Mouse (Mus musculus) embryonic stem cell, embryonic (primary cell): ENCODE data around the gene Atp2c2.

Experiments
- CTCF ChIA-PET, 4 experiments: fragments of 300-600 bp in 2 of 4; fragments of 350-600 bp in 2 of 4; sonication (Branson Sonifier 250); formaldehyde crosslinking; loops; one replicate each; lab custom pipeline; 2022; ENCODE audit warnings: inconsistent platforms in 2 of 4; lab: Charles Lee
- POLR2A ChIA-PET, 4 experiments: fragments of 300-600 bp in 2 of 4; fragments of 350-600 bp in 2 of 4; sonication (Branson Sonifier 250); formaldehyde crosslinking; loops; one replicate each; lab custom pipeline; 2022; ENCODE audit warnings: antibody characterized with exemption in 4 of 4, inconsistent platforms in 1 of 4; lab: Charles Lee

The Atp2c2 gene

DNA sequence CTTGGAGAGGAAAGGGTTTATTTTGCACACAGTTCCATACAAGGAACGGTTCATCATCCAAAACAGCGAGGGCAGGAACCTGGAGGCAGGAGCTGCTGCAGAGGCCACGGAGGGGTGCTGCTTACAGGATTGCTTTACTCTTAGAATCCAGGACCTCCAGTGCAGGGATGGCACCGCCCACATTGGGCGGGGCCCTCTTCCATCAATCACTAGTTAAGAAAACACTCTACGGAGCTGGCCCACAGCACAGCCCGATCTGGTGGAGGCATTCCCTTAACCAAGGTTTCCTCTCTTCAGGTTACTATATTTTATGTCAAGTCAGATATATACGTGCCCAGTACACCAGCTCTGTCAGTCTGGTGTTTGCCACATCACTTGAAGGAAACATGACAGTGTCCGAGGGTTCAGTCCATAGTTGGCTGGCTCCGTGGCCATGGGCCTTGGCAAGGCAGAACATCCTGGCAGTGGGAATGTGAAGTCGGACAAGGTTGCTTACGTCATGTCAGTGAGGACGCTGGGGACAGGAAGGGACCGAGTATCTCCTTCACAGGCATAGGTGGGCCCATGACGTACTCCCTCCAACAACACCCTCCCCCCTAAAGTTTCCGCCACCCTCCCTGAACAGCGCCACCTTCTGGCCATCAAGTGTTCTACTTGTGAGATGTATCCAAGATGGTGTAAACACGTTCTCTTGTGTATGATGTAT, 21.5 kb upstream of the Atp2c2 start:
- ChIA-PET POLR2A (interaction anchor here in 2 of 4 experiments (0.6 to 0.7 kb wide), 3 partner anchors 86 to 119 kb away, joined by 3 read pairs; no protein-coding TSS in a partner anchor), CTCF (interaction anchor here (0.5 to 3.7 kb wide), 47 partner anchors 8 to 496 kb away, joined by 3 to 85 read pairs (median 4); partner anchors contain the start of genes Atp2c2 (in 2 of the 4), Taf1c (in 2 of the 4), Tldc1 (in 2 of the 4) and Klhl36 (in 1 of the 4))

DNA sequence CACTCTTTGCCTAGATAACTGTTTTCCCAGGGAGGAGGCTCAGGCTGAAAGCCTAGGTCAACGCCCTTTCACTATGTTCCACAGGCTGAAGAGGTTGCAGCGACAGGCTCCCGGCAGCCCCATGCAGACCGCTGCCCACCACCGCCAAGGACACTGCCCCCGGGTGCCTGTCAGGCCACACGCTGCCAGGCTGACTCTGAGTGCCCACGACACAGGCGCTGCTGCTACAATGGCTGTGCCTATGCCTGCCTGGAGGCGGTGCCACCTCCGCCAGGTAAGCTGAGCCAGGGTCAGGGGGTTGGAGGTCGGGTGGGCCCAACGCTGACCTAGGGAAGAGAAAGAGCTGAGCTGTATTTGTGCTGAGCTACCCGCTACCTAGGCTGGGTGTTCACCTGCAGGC, 20.6 kb upstream of the Atp2c2 start:
- ChIA-PET CTCF (interaction anchor here (0.5 to 3.7 kb wide), 29 partner anchors 9 to 284 kb away, joined by 3 to 85 read pairs (median 6); partner anchors contain the start of genes Tldc1 (in 2 of the 4), Klhl36 (in 1 of the 4), Mlycd (in 1 of the 4) and Taf1c (in 1 of the 4)), POLR2A (interaction anchor here in 1 of 4 experiments (1.1 kb wide), 1 partner anchor 64 kb away, joined by 3 read pairs; no protein-coding TSS in a partner anchor)

DNA sequence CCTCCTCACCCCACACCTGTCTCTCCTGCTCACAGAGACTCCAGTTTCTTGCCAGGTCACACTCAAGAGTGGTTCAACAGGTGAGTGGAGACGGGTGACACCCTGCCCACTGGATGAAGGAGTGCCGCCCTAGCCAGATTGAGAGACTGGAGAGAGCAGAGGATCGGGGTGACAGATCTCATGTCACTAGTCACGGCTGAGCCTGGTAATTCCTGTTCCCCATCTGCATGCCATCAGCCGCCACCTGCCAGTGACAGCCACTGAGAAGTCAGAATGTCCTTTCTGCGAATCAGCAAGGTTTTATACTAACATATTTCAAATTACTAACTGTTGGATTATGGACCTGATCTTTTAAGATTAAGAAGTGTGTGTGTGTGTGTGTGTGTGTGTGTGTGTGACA, 9.2 kb upstream of the Atp2c2 start:
- CTCF ChIA-PET: interaction anchor here in 3 of 4 experiments (1.0 to 5.4 kb wide), 5 partner anchors 14 to 112 kb away, joined by 3 to 126 read pairs (median 5); partner anchors contain the start of gene Tldc1 (in 1 of the 3)
- POLR2A ChIA-PET: no interaction called here

DNA sequence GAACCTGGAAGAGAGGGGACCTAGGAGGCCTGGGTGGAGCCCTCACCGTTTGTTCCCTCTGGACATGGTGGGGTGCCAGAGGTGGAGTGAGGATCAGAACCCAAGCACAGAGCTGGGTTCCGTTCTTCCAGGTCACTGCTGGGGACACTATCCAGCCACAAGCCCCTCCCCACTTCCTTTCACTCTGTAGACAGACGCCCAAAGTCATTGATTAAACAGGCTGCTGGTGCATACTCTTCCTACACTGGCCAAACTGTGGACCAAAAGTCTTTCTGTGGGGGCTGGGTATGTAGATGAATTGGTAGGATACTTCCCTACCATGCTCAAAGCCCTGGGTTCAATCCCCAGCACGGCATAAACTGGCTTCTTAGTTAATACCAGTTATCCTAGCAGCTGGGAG, 7.8 kb upstream of the Atp2c2 start:
- POLR2A ChIA-PET: no interaction called here
- CTCF ChIA-PET: interaction anchor here in 1 of 4 experiments (1.1 kb wide), 1 partner anchor 23 kb away, joined by 3 read pairs; no protein-coding TSS in a partner anchor

DNA sequence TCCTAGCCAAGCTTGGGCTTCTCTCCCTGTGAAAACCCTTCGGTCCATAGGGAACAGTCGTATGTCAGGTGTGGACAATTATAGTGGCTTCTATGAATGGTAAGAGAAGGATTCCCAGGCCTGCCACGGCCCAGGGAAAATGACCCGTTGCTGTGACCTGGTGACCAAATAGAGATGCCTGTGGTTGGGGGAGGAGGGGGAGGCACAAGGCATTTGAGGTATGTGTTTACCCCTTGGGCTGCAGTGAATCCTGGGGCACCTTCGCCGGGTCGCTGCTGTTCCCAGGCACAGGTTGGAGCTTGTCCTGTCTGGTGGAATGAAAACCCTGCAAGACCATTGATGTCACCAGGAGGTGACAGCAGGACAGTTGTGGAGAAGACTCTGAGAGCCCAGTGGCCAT, 5.1 kb upstream of the Atp2c2 start:
- CTCF ChIA-PET: interaction anchor here in 2 of 4 experiments (0.5 to 1.5 kb wide), 2 partner anchors 8 to 640 kb away, joined by 3 to 5 read pairs; no protein-coding TSS in a partner anchor
- POLR2A ChIA-PET: interaction anchor here in 1 of 4 experiments (0.6 kb wide), 1 partner anchor 12 kb away, joined by 3 read pairs; no protein-coding TSS in a partner anchor

DNA sequence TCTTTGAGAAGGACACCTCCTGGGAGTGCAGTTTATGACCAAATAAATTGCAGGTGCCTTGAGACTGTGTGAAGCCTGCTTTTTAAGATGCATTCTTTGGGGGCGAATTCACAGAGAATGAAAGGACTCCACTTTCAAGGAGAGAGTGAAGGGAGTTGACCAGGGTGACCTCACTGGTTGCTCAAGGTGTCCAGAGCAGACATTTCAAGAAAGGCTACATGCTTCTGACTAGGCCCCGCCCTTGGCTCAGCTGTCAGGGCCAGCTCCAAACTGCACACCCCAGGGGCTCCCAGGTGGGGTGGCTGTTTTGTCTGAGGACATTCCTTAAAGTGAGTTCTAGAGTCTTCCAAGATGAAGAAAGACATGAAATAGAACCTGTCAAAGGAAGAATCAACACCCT, 2.6 kb upstream of the Atp2c2 start:
- ChIA-PET POLR2A (interaction anchor here in 2 of 4 experiments (0.6 to 2.0 kb wide), 2 partner anchors 9 to 116 kb away, joined by 5 to 9 read pairs; no protein-coding TSS in a partner anchor), CTCF (interaction anchor here in 2 of 4 experiments (1.0 to 2.9 kb wide), 7 partner anchors 8 to 81 kb away, joined by 3 to 13 read pairs (median 4); partner anchors contain the start of gene Tldc1 (in 2 of the 2))

DNA sequence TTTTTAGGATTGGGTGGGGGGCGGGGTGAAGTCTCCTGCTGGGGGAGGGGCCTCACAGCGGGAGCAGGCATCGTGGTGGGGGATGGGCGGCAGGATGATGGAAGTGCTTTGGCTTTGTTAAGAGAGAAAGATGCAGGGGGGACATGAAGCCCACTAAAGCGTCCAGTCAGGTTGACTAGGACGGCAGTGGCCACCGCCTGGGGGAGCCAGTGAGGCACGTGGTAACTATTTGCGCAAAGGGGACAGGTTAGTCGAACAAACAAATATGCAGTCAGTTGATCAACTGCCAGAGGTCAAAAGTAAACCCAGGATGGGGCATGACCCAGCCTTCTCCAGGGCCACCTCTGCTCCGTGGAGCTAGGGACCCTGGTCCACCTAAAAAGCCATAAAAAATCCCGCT, 849 bp upstream of the Atp2c2 start:
- ChIA-PET POLR2A (interaction anchor here in 1 of 4 experiments (1.0 kb wide), 1 partner anchor 16 kb away, joined by 3 read pairs; no protein-coding TSS in a partner anchor), CTCF (interaction anchor here (0.6 to 3.5 kb wide), 15 partner anchors 10 to 302 kb away, joined by 3 to 20 read pairs (median 5); partner anchors contain the start of gene Tldc1 (in 1 of the 4))

DNA sequence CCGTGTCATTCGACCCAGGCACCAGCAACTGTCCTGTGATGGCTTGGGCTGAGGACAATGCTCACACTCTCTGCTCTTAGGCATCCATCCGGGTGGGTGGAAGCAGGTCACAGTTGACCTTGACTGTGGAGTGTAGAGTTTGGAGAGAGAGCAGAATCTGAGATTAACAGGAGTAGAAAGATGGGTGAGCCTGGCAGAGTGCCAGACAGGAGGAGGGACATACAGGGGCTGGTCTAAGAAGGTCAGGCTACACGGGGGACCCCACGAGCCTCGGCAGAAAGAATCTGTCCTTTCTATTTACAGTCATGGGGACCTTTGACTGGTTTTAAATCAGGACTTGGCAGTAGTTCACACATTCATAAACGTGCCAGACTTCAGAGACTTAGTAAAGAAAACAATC, 3.2 kb downstream of the Atp2c2 start:
- POLR2A ChIA-PET: no interaction called here

DNA sequence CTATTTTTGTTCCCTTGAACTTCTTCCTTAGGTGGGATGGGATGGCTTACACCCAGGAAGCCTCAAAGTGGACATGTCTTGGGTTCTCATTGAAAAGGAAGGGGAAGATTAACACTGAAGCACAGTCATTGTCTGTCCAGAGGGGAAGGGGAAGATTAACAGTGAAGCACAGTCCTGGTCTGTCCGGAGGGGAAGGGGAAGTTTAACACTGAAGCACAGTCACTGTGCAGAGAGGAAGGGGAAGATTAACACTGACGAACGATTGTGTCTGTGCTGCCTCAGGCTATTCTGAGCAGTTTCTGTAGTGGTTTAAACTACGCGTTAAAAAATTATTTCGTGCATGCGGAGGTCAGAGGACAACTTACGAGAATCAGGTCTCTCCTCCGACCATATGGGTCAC, 7.3 kb downstream of the Atp2c2 start:
- POLR2A ChIA-PET: interaction anchor here in 1 of 4 experiments (1.6 kb wide), 1 partner anchor 10 kb away, joined by 5 read pairs; no protein-coding TSS in a partner anchor
- CTCF ChIA-PET: interaction anchor here in 2 of 4 experiments (2.6 to 3.0 kb wide), 2 partner anchors 11 to 21 kb away, joined by 9 to 10 read pairs; no protein-coding TSS in a partner anchor

More for the DNA sequence above, 3.2 kb downstream of the Atp2c2 start:
- CTCF ChIA-PET: no interaction called here

DNA sequence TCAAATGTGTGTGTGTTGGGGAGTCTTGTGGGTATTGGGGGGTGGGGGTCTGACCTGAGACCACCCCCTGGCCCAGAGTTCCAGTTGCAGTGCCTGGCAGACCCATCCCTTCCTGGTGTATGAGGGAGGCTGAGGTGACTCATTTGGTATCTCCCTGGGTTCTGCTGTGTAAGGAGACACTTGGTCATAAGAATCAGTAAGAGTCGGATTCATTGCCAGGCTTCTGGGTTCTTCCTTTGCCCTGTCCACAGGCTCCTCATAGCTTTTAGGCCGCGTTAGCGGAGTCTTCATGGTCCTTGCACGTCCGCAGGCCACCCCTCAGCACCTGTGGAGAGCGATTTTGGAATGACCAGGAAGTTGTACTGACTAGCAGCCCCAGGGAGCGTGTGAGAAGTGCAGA, 8.7 kb downstream of the Atp2c2 start:
- CTCF ChIA-PET: interaction anchor here in 3 of 4 experiments (0.7 to 3.0 kb wide), 4 partner anchors 9 to 35 kb away, joined by 3 to 9 read pairs (median 4); no protein-coding TSS in a partner anchor
- POLR2A ChIA-PET: interaction anchor here in 2 of 4 experiments (0.6 to 1.2 kb wide), 3 partner anchors 8 to 150 kb away, joined by 3 to 4 read pairs (median 4); partner anchors contain the start of genes Atp2c2 (in 1 of the 2) and Mbtps1 (in 1 of the 2)

DNA sequence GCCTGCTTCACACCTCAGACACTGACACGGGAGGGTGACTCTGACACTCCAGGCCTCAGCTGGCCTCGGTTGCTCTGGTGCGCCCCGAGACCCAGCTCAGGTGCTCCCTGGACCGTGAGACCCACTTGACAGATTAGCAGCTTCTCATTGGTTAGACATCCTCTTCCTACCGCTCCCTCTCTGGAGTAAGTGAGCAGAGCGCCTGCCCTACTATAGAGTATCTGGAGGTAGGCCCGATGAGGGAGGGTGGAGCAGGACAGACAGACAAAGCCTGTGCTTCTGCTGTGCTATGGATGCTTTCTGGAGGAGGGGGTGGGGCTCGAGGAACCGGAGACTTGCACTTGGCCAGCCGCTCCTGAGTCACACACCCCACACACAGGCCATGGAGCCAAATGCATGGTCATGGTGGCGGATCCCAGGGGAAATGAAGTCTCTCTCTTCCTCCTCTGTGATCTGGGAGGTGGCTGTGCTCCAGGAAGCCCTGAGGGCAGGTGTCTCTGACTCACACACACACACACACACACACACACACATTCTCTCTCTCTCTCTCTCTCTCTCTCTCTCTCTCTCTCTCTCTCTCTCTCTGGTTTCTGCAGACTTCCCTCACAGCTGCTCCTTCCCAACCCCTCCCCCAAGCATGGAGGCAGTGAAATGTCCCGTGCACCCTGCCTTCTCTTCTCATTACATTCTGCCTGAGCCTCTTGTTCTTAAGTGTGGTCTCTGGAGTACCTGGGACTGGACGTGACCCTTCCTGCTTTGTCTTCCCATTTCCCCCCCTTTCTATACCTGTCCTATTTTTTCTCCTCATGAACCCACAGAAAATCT, 9.3 kb downstream of the Atp2c2 start:
- ChIA-PET POLR2A (interaction anchor here in 2 of 4 experiments (0.6 to 1.2 kb wide), 3 partner anchors 9 to 150 kb away, joined by 3 to 4 read pairs (median 4); partner anchors contain the start of genes Atp2c2 (in 1 of the 2) and Mbtps1 (in 1 of the 2)), CTCF (interaction anchor here in 3 of 4 experiments (0.6 to 3.0 kb wide), 7 partner anchors 9 to 177 kb away, joined by 3 to 9 read pairs (median 4); no protein-coding TSS in a partner anchor)

DNA sequence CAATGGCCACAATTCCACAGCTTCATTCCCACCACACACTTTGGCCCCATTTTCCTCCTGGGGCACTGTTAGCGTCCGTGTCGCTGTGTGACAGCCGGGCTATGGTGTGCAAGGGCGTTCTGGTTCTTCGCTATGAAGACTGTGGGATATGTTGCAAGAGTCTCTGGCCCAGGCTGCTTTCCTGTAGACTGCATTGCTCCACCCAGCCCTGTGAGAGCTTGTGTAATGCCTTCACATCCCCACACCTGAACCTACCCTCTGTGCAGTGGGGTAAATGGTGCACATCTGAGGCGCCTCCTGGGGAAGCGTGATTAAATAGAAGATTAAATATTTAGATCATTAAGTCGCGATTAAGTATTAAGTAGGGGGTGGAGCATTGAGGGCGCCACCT, 9.9 kb downstream of the Atp2c2 start:
- ChIA-PET CTCF (interaction anchor here in 3 of 4 experiments (0.6 to 3.0 kb wide), 5 partner anchors 8 to 177 kb away, joined by 3 to 9 read pairs (median 5); no protein-coding TSS in a partner anchor), POLR2A (interaction anchor here in 1 of 4 experiments (1.2 kb wide), 1 partner anchor 10 kb away, joined by 3 read pairs; the partner anchor contains the start of gene Atp2c2)

DNA sequence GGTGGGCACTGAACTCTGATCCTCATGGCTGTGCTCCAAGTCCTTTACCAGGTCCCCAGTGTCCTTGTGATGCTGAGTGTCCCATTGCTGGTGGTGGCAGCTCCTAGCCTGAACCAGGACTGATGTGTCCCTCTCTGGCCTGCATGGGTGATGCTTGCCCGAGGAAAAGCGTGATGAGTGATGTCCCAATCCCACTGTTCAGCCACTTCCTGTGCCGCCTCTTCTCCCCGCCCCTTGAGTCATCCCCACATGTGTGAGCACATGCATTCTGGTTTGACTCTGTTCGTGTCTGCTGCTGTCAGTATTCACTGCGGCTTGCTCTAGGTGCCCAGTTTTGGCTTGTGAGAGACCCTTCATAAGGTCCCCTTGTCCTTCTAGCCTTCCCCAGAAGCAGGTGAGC, 12.4 kb downstream of the Atp2c2 start:
- CTCF ChIA-PET: interaction anchor here in 3 of 4 experiments (0.5 to 2.2 kb wide), 4 partner anchors 26 to 192 kb away, joined by 3 to 12 read pairs (median 6); no protein-coding TSS in a partner anchor
- POLR2A ChIA-PET: no interaction called here

DNA sequence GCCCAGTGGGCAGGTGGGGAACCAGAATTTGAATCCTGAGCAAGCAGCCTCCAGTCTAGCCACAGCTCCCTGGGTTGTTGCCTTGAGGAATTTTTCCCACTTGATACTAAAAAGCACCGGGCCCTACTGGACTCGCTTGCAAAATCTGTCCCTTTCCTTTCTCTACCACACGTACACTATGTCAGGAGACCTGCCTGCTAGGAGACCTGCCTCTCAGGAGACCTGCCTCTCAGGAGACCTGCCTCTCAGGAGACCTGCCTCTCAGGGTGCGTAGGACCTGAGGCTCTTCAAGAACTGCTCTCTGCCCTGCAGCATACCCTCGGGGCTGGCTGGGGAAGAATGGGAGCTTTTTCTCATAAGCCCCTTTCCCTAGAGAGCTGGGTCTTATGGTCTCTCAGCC, 13.6 kb downstream of the Atp2c2 start:
- ChIA-PET CTCF (interaction anchor here in 3 of 4 experiments (0.6 to 2.2 kb wide), 5 partner anchors 27 to 354 kb away, joined by 3 to 12 read pairs (median 5); no protein-coding TSS in a partner anchor), POLR2A (no interaction called here)

DNA sequence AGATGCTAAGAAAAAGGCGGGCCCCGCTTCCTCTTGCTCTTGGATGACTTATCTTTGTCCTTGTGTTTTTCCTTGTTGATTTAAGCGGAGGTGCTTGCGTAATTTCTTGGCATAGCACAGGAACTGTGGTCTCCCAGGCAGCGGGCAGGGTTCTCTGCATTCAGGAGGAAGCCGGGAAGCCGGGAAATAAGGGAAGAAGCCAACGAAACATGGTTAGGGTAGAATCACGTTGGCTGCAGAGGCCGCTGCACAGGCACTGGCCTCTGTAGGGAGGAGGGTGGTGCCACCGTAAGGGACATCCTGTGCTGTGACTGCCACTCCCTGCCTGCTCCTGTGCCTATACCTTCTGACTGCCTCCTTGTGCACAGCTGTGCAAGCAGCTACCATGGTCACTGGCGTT, 15.4 kb downstream of the Atp2c2 start:
- ChIA-PET POLR2A (interaction anchor here in 2 of 4 experiments (0.6 kb wide), 2 partner anchors 124 to 218 kb away, joined by 3 to 5 read pairs; no protein-coding TSS in a partner anchor), CTCF (interaction anchor here in 1 of 4 experiments (0.6 to 0.9 kb wide), 2 partner anchors 28 to 49 kb away, joined by 4 read pairs; no protein-coding TSS in a partner anchor)

DNA sequence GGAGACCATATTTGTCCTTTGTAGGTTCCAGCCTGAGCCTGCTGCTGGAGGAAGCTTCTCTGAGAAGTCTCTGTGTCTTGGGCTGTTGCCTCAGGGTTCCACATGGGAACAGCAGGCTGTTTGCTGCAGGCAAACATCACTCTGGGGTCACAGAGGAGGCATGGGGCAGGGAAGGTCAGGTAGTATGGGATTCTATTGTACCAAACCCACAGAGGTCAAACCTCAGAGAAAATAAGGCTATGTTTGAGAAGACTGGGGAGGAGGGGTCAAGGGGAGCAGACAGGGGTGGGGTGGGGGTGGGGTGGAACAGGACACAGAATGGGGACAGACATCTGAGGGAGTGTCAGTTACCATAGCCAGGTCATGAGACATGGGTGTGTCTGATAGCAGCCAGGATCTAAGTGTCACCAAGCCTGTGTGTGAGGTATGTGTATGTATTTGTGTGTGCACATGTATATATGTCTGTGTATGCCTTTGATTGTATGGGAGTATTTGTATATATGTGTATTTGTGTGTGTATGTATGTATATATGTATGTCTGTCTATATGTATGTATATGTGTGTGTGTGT, 17.0 kb downstream of the Atp2c2 start:
- ChIA-PET CTCF (interaction anchor here (0.6 to 3.6 kb wide), 11 partner anchors 15 to 125 kb away, joined by 3 to 15 read pairs (median 5); partner anchors contain the start of gene Atp2c2 (in 1 of the 4)), POLR2A (interaction anchor here in 1 of 4 experiments (0.8 to 1.3 kb wide), 2 partner anchors 15 to 62 kb away, joined by 3 read pairs; no protein-coding TSS in a partner anchor)
